Mouse (Mus musculus) G1E (cell line): Measurements from ENCODE around the gene Pex5. TPM values are rescaled to one million over a fixed set of nuclear protein-coding genes. Genes with fewer than 3 reads are reported as not detected.
A peak's percentile ranks its signal among the peaks of the same experiment; 100 is the strongest.

ENCODE experiments used
- ATAC-seq: 2 replicates; pipeline ENCODE4 v1.8.0; 2016; ENCODE audit warnings: mild to moderate bottlenecking; ENCODE audit not compliant: insufficient number of reproducible peaks, poor library complexity, low FRiP score, severe bottlenecking; ENCODE audit errors: extremely low read depth
- DNase-seq: peaks from one replicate; pipeline ENCODE4 v3.0.0; 2012; ENCODE audit warnings: low spot score
- H3K27me3 ChIP-seq: 2 replicates; pipeline ENCODE4 v1.6.1; 2012; ENCODE audit warnings: mild to moderate bottlenecking, low read length, inconsistent platforms; ENCODE audit not compliant: insufficient read depth
- H3K36me3 ChIP-seq: replicated peaks from 2 replicates; pipeline ENCODE3; 2012; ENCODE audit warnings: mild to moderate bottlenecking, inconsistent platforms
- H3K4me1 ChIP-seq: 2 replicates; pipeline ENCODE4 v1.6.1; 2012; ENCODE audit warnings: low read depth, low read length, inconsistent platforms, mixed read lengths; ENCODE audit not compliant: insufficient read depth
- H3K4me3 ChIP-seq: 2 replicates; pipeline ENCODE4 v1.5.1; 2012; ENCODE audit warnings: low read depth, mild to moderate bottlenecking, inconsistent platforms, low read length, moderate library complexity, mixed read lengths
- H3K9me3 ChIP-seq: replicated peaks from 2 replicates; pipeline ENCODE4 v1.6.1; 2012; ENCODE audit warnings: inconsistent platforms
- CTCF ChIP-seq: IDR thresholded peaks from 2 replicates; pipeline ENCODE4 v1.5.1; 2012; ENCODE audit warnings: low read depth, low read length, inconsistent platforms, mixed read lengths
- GATA1 ChIP-seq: IDR thresholded peaks from 2 replicates; pipeline ENCODE4 v1.6.1; 2012; ENCODE audit warnings: borderline replicate concordance, low read length, inconsistent platforms, mixed read lengths
- GATA2 ChIP-seq: IDR thresholded peaks from 2 replicates; pipeline ENCODE4 v1.6.1; 2012; ENCODE audit warnings: low read depth, low read length, inconsistent platforms, borderline replicate concordance
- POLR2AphosphoS5 ChIP-seq: IDR thresholded peaks from 2 replicates; pipeline ENCODE4 v1.6.1; 2012; ENCODE audit warnings: low read depth, low read length, inconsistent platforms; ENCODE audit not compliant: insufficient replicate concordance
- TAL1 ChIP-seq: conservative IDR thresholded peaks from 2 replicates; pipeline ENCODE4 v1.6.1; 2012; ENCODE audit warnings: low read depth, low read length, inconsistent platforms, mixed read lengths
- polyA plus RNA-seq: library from polyadenylated mRNA; stranded (reverse); fragments of >175 nt; gene quantifications from 2 replicates; pipeline ENCODE4 v1.2.3, GENCODE M21; 2012
- total RNA-seq, 2 experiments: library from RNA; stranded (forward) in 1 of 2; stranded (reverse) in 1 of 2; fragments of 200-1000 nt in 1 of 2; fragments of >200 nt in 1 of 2; fragmentation: Nextera tagmentation in 1 of 2; gene quantifications; 2 replicates each; pipeline ENCODE4 v1.2.3; 2014 to 2017

The Pex5 gene
- total and polyA plus RNA-seq, 3 experiments = 19.1 to 25.0 (median 22.3) TPM

GRCm38 (mm10) chr6:124424068-124424498 lies 9.2 kb upstream of the Pex5 start:
- no peak for TF ChIP-seq POLR2AphosphoS5
- no peak for TF ChIP-seq GATA2
- TF ChIP-seq GATA1 = no peak
- TF ChIP-seq CTCF = no peak
- TF ChIP-seq TAL1 = no peak
- DNase-seq = no peak
- Histone ChIP-seq H3K27me3 (peaks cover 9% of the 10 kb centered on the region; the same call in 1 of the 2 replicates), H3K4me1 (peaks cover 20% of the 10 kb centered on the region), H3K4me3 (no peak overlapping the region), H3K36me3 (no peaks in the 10 kb centered on the region), H3K9me3 (no peaks in the 10 kb centered on the region; the same call in 1 of the 2 replicates)
- ATAC-seq = no peak

GRCm38 (mm10) chr6:124418686-124419085 lies 3.8 kb upstream of the Pex5 start:
- no peaks in the 10 kb centered on the region for H3K27me3 ChIP-seq
- DNase-seq (no peak), ATAC-seq (no peak)
- no peaks in the 10 kb centered on the region for H3K36me3 ChIP-seq
- no peaks in the 10 kb centered on the region; the same call in 1 of the 2 replicates for H3K9me3 ChIP-seq
- no peak overlapping the region for H3K4me3 ChIP-seq
- TF ChIP-seq CTCF (no peak), POLR2AphosphoS5 (no peak), TAL1 (no peak), GATA2 (no peak), GATA1 (no peak)
- peaks cover 23% of the 10 kb centered on the region for H3K4me1 ChIP-seq

- Histone ChIP-seq H3K36me3 (peaks cover 25% of the 10 kb centered on the region), H3K4me1 (peaks cover 33% of the 10 kb centered on the region), H3K27me3 (no peaks in the 10 kb centered on the region), H3K4me3 (peak overlapping the region; percentile 88), H3K9me3 (no peaks in the 10 kb centered on the region)
- no peak for TF ChIP-seq GATA1
- peak; percentile 72; the same call in 1 of the 2 replicates for TF ChIP-seq CTCF
- TF ChIP-seq POLR2AphosphoS5 = no peak
- ATAC-seq (peak; percentile 61), DNase-seq (peak; percentile 67)
Observed at GRCm38 (mm10) chr6:124415347-124416088, 651 bp upstream of the Pex5 start.

GRCm38 (mm10) chr6:124414150-124414926 lies 529 bp downstream of the Pex5 start:
- peak; percentile 57 for DNase-seq

GRCm38 (mm10) chr6:124413770-124414149 lies 1.1 kb downstream of the Pex5 start:
- H3K4me3 ChIP-seq = peak overlapping the region; percentile 88
- H3K36me3 ChIP-seq = peaks cover 36% of the 10 kb centered on the region
- peaks cover 33% of the 10 kb centered on the region for H3K4me1 ChIP-seq
- ATAC-seq (no peak), DNase-seq (no peak)
- TF ChIP-seq CTCF = no peak
- no peak for TF ChIP-seq TAL1
- no peak for TF ChIP-seq GATA1
- no peak for TF ChIP-seq GATA2
- no peak for TF ChIP-seq POLR2AphosphoS5
- H3K27me3 ChIP-seq = no peaks in the 10 kb centered on the region
- no peaks in the 10 kb centered on the region for H3K9me3 ChIP-seq

More at GRCm38 (mm10) chr6:124414150-124414926, 529 bp downstream of the Pex5 start:
- ATAC-seq = no peak
- peak overlapping the region; percentile 88 for H3K4me3 ChIP-seq
- peaks cover 30% of the 10 kb centered on the region for H3K36me3 ChIP-seq
- H3K4me1 ChIP-seq = peaks cover 33% of the 10 kb centered on the region
- no peaks in the 10 kb centered on the region for H3K9me3 ChIP-seq
- no peaks in the 10 kb centered on the region for H3K27me3 ChIP-seq
- no peak for TF ChIP-seq TAL1
- no peak for TF ChIP-seq CTCF
- no peak for TF ChIP-seq POLR2AphosphoS5
- TF ChIP-seq GATA2 = no peak
- no peak for TF ChIP-seq GATA1

- TF ChIP-seq GATA2 (no peak), POLR2AphosphoS5 (no peak), TAL1 (no peak), GATA1 (no peak), CTCF (no peak)
- ATAC-seq (no peak), DNase-seq (no peak)
- Histone ChIP-seq H3K27me3 (no peaks in the 10 kb centered on the region), H3K9me3 (no peaks in the 10 kb centered on the region), H3K4me1 (peaks cover 8% of the 10 kb centered on the region), H3K36me3 (peaks cover 78% of the 10 kb centered on the region), H3K4me3 (no peak overlapping the region)
Observed at GRCm38 (mm10) chr6:124408355-124408754, 6.5 kb downstream of the Pex5 start.
